Mouse (Mus musculus) hematopoietic stem cell, adult 5-6 weeks (primary cell): ENCODE measurements at regions not wholly inside any gene's neighbourhood (a gene's known extent, or its start where the extent isn't known, plus 50 kb on each side); places are given as distances from the start of the nearest gene placed in this dataset.

Source experiments
- ATAC-seq, 2 experiments: fragments of 125-278 bp in 1 of 2; replicated peaks in 1 of 2; 2 replicates each; pipeline ENCODE4 v1.8.0; 2016 to 2017; ENCODE audit warnings: inconsistent platforms in 2 of 2, mild to moderate bottlenecking in 2 of 2, moderate number of reproducible peaks in 2 of 2, low read depth in 1 of 2, moderate TSS enrichment in 1 of 2; ENCODE audit not compliant: low FRiP score in 2 of 2, poor library complexity in 2 of 2, severe bottlenecking in 2 of 2, insufficient read depth in 1 of 2, low TSS enrichment in 1 of 2

- no peak for ATAC-seq
Measured at GRCm38 (mm10) chr8:11145251-11145650, 137.0 kb upstream of the Irs2 start.

GRCm38 (mm10) chr8:11140566-11140965 lies 132.3 kb upstream of the Irs2 start:
- no peak for ATAC-seq

- ATAC-seq = no peak
Measured at GRCm38 (mm10) chr8:11139294-11139693, 131.0 kb upstream of the Irs2 start.

DNA sequence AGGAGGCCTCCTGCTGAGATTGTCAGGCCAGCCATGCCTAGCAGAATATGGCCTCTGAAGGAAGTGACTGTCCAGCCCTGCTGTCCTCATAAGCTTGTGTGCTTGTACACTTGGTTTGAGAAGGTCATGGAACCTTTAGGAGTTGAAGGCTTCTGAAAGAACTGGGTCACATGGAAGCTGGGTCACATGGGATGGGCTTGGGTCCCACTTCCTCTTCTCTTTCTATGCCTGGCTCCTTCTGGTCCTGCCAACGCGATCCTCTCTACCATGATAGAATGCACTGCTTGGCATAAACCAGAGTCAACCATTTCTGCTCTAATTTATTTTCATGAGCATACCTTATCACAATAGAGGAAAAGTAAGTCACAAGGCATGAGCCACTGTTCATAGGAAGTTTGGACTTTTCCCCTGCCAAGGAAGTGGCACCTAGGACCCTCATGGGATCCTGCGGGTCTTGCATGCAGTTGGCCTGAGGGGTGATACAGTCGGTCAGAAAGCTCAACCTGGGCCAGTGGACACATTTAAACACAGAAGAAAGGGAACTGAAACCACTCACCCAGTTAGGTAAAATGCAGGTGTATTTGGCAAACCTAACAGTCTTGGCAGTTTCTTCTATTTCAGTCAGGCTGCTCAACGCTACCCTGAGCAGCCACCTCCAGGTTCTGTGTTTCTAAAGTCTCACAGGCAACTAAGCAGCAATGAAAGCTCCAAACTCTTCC lies 130.2 kb upstream of the Irs2 start:
- ATAC-seq = no peak; a peak in 1 of 4 replicates

- ATAC-seq = no peak
Measured at GRCm38 (mm10) chr8:11136566-11136965, 128.3 kb upstream of the Irs2 start.

- no peak for ATAC-seq
Measured at GRCm38 (mm10) chr8:11135135-11135534, 126.9 kb upstream of the Irs2 start.

DNA sequence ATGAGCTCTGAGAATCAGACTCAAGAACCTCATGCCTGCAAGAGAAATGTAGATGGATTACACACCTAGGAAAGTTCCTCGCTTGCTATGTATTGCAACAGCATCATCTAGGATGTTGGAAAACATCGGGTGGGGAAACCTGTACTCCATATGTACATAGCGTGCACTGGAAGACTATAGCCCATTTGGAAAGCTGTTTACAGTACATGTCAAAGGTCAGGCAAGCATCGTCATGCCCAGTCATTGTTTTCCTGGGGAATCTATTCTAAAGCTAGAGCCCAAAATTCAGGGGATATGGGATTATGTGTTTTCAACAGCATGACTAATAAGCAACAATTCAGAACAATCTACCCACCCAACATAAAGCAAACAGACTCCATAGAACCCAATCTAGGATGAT lies 126.3 kb upstream of the Irs2 start:
- no peak for ATAC-seq

DNA sequence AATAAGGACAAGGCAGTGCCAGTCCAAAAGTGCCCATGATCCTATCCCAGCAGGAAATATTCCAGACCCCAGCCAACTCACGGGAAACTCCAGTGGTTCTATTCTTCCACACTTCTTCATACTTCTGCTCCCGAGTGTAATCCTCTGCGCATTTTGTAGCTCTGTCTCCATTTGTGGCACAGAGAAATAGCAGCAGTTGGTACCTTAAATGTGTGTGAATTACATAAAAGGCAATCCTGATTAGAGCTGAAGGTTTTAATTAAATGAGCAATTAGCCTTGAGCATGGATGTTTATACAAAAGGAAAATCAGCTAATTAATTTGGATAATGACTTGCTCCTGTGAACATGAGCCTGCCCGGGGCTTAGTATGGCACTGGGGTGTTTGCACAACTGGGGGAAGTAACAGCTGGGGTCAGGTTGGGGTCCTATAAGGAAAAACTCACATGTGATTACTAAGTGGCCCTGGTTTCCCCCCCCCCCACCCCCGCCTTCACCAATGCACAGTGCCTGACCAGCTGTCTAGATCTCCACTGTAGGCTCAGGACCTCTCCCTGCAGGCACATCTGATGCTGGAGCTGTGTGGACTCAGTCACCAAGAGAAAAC lies 110.9 kb upstream of the Irs2 start:
- ATAC-seq = no peak

DNA sequence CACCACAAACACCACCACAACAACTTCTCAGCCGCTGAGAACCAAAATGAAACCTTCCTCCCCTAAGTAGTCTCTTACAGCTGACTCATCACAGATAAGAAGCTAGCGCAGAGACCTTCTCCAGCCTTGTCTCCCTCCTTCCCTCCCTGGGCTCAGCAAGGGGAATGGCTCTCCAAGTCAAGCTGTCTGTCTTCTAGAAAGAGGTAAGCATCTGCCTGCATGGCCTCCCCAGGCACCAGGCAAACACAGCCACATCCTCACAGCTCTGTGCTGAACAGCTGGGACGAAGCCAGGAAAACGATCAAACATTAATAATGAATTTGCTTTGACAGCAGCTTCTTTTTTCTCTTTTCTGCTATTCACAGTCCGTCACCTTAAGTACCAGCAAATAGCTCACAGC lies 108.3 kb upstream of the Irs2 start:
- ATAC-seq = no peak

- ATAC-seq = 0 out of 4 replicates have a peak, but pooled peaks have one; percentile 12 to 16
Measured at GRCm38 (mm10) chr8:11115210-11115609, 107.0 kb upstream of the Irs2 start.

GRCm38 (mm10) chr8:11114531-11114930 lies 106.3 kb upstream of the Irs2 start:
- ATAC-seq = no peak

DNA sequence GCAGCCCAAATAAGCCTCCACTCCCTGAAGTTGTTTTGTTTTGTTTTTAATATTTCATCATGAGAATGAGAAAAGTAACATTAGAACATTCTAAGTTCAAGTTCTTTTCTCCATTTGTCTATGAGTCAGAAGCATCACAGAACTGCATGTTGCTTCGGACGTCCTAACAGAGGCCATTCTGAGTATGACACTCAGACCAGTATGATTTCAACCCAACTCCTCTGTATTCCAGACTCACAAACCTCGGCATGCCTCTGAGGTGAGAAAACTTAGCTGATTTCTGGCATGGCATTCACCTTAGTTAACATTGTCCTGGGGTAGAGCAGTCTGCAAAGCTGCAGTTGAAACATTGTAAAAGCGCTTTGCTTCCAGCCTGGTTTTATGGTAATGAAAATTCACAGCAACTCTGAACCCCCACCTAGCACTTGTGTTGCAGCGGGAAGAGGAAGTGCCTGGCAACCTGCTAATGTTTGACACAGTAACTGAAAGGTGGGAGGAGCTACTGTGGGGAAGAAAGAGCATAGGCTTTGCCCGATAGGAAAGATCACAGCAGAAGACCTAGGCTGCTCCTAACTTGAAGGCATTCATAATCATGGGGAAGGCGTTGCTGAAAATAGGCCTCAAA lies 104.8 kb upstream of the Irs2 start:
- ATAC-seq = peak; percentile 90 to 92

DNA sequence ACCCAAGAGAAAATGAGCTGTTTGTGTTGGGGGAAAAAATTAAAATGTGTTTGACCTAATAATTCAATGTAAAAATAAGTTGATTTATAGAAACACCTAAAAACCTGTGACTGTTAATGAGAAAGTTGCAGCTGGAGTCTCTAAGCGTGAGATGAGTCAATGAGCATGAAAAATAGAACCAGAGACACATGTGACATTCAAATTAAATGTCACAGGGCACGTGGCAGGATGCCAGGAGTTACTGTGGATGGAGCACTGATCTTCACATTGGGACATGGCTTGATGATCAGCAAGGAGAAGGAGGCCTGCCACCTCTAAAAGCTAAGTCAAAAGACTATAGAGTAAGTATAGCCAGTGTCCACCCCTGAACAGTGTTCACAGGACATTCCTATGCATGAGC lies 103.7 kb upstream of the Irs2 start:
- no peak for ATAC-seq

DNA sequence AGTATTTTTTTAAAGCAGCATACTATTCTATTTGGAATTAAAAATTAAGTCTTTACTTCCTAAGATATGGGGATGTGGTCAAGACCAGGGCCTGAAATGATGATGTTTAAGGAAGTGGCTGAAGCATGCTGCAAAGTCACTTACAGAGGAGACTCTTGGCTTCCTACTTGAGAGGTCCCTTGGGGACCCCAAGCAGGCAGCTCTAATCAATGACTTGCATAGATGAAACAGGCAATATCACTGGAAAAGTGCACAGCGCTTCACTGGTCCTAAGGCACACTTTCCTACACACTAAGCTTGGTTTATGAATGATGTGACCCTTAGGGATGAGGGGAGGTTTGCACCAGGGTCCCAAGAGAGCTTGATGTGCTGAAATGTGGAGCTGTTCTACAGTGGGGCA lies 99.2 kb upstream of the Irs2 start:
- no peak for ATAC-seq

GRCm38 (mm10) chr8:11107021-11107420 lies 98.8 kb upstream of the Irs2 start:
- ATAC-seq = no peak

- ATAC-seq = no peak
Measured at GRCm38 (mm10) chr8:11103745-11104607, 95.7 kb upstream of the Irs2 start.

DNA sequence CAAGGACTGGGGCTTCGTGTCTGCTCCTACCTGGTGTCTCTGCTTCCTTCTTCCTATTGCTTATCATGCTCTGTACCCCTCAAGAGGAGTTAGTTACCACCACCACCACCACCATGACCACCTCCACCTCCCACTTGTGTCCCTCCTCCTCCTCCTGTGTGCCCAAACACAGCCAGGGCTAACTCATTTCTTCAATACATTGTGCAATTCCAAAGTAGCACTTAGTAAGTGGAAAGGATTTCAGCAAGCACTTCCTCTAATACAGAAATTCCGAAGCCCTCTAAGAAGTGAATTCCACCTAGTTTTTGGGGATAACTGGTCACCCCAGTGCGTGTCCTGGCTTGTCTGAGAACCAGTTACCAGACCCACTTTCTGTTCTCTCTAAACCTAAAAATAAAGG lies 92.1 kb upstream of the Irs2 start:
- no peak for ATAC-seq

DNA sequence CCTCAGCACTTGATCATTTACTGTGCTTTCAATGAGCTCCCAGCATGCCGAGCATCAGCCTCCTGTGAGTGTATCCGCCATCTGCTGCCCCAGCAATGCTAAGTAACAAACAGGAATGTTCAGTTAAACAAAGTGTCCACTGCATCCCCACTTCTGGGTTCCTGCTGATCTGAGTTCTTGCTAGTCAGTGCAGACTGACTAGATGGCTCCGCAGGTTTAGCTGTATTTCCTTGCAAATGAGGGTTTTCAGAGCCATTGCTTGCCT lies 91.3 kb upstream of the Irs2 start:
- ATAC-seq = no peak
